Mouse (Mus musculus) brain, adult 10 weeks (tissue): Measurements from ENCODE around the gene Fut4. TPM values are rescaled to one million over a fixed set of nuclear protein-coding genes. Genes with fewer than 3 reads are reported as not detected.

Experiments
- polyA plus RNA-seq: library from polyadenylated mRNA; stranded (reverse); fragments of 350-450 nt; fragmentation: Illumina TruSeq; extraction: RNeasy Lipid Tissue Mini Kit (QIAGEN cat#74804); gene quantifications from one replicate; pipeline ENCODE4 v1.2.3, GENCODE M21; 2015; ENCODE audit warnings: low read depth, low replicate concordance

Fut4 gene
- polyA plus RNA-seq: 0.34 TPM

DNA sequence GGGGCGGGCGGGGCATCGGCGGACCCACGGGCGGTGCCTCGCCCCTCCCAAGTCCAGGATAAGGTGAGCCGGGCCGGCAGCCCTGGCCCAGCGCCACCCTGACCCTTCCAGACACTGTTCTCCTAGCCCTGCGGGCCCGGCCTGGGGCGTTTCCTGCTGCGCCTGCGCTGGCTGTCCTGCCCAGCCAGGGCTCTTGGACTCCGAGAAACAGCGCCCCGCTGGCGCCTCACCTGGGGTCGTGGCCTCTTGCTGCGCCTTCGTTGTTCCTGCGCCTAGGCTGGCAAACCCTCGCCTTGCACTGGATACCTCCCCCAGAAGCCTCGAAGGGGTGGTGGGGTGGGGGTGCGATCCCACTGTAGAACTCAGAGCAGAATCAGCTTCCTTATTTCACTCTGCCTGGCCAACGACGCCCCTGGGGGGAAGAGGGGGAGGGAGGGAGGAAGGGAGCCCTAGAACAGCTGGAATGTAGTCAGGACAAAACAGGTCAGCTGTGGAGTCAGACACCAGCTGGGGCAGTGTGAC is at the start of gene Fut4:
Gene Fut4, minus strand, starts transcription at position 393 of the 522 bp plus-strand sequence.

DNA sequence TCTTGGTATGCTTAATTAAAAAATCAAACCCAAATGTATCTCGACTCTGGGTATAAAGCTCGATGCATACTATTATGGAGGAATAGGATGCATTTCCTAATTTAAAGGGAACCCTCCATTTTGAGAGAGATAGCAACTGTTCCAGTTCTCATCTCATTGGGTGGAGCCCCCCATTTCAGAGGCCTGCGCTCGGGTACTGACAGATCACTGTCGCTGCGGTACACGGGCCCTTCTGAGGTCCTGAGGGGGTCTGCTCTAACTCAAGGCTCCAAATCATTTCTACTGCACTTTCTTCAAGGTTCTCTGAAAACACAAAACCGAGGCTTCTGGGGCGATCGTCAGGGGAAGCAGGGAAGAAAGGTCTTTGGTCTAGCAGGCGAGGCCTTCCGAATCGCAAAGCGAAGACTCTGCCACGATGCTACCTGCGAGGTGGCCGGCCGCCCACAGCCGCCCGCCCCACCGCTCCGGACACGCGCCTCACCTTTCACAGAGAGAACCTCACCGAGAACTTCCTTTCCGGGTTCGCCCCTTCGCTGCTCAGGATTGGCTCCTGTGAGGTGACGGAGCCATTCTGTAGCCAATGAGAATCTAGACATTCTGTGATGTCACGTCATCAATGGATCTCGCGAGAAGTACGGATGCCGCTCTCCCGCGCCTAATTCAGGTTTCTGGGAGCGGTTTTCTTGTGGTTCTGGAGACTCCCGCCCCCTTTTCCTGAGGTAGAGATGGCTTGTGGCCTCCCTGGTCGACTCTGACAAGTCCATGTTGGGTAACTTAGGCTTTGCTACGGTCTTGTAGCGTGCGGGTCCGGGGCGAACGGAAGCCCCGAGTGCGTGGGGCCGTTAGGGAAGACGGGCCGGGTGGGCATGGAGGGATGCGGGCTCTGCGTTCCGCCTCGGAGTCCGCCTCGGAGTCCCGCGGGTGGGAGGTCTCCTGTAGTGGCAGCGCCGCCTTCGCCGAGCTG is 32.1 kb upstream of the Fut4 start, which contains the start of the genes Mre11a and Ankrd49:
Gene Mre11a, plus strand, starts transcription at position 616 of the 964 bp plus-strand sequence.
Gene Ankrd49, minus strand, starts transcription at position 818 of the 964 bp plus-strand sequence.

GRCm38 (mm10) chr9:14770803-14771471 is 18.7 kb upstream of the Fut4 start, which contains the start of gene 1700012B09Rik:
1700012B09Rik (minus strand) TSS chr9:14771030.

DNA sequence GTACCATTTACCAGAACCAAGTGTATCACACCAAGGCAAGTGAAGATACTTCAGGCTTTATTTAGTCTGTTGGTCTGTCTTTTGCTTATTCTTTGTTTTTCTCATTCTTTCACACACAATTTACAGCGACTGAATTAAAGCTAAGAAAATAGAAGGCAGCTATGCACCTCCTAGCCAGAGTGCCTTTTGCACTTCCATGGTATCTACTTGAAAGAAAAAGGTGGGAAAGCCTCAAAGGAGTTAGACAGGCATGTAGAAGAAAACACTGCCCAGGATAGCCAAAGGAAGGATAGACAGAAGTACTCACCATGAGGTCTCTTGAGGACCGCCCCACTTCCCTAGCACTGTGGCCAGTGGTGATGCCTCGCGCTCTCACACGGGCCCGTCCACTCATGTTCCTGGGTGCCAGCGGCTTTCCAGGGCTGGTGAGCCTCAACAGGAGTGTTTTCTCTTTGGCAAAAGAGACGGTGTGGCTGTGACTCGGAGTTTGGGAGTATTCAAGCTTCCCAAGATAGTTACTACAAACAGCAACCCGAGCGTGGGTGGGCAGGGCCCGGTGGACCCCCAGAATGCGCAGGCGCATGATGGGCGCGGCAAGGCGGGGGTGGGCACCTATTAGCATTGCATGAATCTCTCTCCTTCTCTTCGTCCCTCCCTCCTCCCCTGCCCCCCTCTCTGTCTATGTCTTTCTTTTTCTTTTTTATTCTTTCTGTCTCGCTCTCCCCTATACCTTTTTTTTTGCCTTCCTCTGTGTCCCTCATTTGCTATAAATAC is 11.9 kb downstream of the Fut4 start, which contains the start of gene Piwil4:
Gene Piwil4, minus strand, starts transcription at position 583 of the 774 bp plus-strand sequence.

Other genes with a start within 250 kb of the Fut4 start
- 17.9 TPM for gene Amotl1, start 107.3 kb downstream of the Fut4 start, polyA plus RNA-seq
- not detected for gene Piwil4, start 11.7 kb downstream of the Fut4 start, polyA plus RNA-seq
- 3.5 TPM for gene 1700012B09Rik, start 18.6 kb upstream of the Fut4 start, polyA plus RNA-seq
- gene Mre11a, start 32.3 kb upstream of the Fut4 start, polyA plus RNA-seq: 8.0 TPM
- gene Ankrd49, start 32.5 kb upstream of the Fut4 start, polyA plus RNA-seq: 18.3 TPM
- gene Gpr83, start 107.8 kb upstream of the Fut4 start, polyA plus RNA-seq: 18.9 TPM
- not detected for gene Izumo1r, start 151.6 kb upstream of the Fut4 start, polyA plus RNA-seq